Mouse (Mus musculus): ENCODE data around the gene Gcnt3.

The Gcnt3 gene

DNA sequence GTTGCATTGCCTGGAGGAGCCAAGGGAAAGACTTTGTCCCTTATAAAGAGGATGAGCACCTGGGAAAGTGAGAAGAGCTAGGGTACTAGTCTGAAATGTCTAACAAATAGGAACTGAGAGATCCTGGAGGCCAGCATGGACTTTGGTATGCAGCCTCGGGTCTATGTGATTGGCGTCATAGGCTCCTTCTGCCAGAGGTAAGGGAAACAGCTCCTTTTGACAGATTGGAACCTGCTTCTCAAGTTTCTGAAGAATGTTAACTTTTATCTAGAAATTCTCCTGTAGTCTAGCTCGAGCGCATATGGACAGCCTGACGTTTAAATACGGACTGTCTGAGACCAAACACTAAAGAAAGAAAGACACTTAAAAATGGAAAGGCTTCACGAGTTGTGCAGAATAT, at the start of gene Gcnt3:
Gcnt3 (minus strand) TSS at position 101 of the 400 bp plus-strand sequence.
- in situ Hi-C loops (cut with MboI, MseI) = no loop called here

DNA sequence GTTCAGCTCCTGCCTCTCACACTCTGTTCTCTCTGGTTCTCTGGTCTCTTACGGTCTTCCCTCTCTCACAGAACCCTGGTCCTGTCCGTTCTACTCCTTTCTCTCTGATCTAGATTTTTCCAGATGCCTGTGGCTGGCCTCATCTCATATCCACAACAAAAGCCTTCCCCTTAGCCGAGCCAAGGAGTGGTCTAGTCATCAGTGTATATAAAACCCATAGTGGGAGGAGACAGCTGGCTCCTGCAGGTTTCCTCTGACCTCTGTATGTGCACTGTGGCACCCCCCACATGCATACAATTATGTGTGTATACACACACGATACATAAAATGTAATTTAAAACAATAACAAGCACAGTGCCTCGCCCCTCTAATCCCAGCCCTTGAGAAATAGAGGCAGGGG, 49.5 kb upstream of the Gcnt3 start:
- in situ Hi-C loops (cut with MboI, MseI) = no loop called here

DNA sequence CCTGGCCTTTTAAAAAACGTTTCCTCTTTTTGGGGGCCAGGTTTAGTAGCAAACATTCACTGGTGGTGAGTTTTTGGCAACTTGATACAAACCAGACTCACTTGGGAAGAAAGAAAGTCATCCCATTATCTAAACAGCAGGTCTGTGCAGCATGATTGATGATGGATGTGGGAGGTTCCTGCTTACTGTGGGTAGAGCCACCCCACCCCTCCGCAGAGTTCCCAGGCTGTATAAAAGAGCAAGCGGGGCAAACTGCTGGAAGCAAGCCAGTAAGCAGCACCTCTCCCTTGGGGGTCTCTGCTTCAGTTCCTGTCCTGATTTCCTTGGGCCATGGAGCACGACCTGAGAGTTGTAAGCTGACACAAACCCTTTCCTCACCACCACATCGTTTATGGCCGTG, 48.2 kb upstream of the Gcnt3 start:
- in situ Hi-C loops (cut with MboI, MseI) = no loop called here

DNA sequence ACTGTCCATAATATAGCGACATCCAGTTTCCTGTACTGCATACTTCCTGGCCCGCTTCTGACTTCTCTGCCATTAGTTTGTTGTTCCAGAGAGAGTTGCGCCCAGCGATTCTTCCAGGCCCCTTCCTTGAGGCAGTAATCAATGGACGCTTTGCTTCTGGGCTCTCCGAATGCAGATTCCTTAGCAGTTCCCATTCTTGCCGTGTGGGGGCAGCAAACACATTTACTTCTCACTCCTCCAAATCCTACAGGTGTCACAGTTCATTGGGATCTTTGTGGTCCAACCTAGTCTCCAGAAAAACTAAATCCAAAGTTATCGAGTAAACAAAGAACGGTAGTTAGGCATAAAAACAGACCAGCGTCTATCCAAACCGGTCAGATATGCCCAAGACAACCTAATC, 46.2 kb upstream of the Gcnt3 start:
- in situ Hi-C loops (cut with MboI, MseI) = no loop called here

DNA sequence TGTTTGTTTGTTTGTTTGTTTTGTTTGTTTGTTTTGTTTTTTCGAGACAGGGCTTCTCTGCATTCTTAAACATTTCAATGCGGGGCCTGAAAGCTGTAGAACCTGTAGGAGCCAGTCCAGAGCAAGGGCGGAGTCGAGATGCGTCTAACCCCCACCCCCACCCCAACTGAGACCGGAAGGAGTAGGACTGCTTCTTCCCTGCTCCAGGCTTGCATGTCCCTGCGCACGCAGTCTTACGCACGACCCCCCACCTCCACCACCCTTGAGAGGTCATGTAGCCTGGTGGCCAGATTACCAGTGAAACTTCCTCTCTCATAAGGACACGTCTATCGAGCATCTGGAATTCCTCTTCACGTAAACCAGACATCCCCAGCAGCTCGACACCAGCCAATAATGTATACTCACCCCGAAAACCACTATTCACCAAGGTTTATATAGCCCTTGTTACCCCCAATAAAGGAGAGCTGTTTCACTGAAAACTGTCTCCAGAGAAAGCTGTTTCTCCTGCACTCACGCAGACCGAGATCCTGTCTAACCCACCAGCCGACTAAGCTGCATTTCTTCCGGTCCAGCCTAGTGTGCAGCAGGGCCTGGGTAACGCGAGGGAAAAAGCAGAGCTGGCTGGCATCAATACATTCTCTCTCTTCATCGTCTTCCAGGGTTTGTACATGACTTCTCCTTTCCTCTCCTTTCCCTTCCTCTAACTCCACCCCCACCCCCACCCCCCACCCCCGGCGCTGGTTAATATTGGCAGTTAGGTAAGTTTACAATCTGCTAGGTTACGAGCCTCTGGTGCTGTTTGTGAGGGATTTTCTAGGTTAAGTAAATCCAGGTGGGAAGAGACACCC, 44.7 kb upstream of the Gcnt3 start:
- in situ Hi-C loops (cut with MboI, MseI) = no loop called here

DNA sequence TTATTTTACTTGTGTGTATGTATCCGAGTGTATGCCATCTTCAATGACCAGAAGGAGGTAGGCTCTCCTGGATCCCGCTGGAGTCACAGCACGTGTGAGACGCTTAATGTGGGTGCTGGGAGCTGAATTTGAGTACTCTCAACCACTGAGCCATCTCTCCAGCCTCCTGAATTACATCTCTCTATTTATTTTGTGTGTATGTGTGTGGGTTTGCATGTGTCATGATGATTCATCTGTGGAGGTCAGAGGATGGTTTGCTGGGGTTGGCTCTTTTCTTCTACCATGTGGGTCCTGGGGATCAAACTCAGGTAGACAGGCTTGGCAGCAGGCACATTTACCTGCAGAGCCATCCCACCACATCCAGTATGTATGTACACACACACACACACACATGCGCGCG, 43.9 kb upstream of the Gcnt3 start:
- in situ Hi-C loops (cut with MboI, MseI) = no loop called here

DNA sequence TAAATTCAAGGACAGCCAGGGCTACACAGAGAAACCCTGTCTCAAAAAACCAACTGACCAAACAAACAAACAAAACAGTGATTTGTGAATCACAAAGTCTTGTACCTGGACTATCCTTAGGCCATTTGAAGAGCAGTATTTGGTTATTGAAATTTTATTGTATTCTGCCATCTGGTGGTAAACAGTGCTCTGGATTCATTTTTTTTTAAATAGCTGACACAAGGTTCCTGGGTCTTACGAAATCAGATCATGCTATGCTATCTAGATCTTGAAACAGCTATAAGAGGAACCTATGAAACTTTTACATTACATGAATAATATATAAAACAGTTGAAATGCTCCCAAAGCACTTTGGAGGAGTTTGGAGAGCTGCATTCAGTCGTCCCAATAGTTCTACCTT, 43.1 kb upstream of the Gcnt3 start:
- in situ Hi-C loops (cut with MboI, MseI) = no loop called here

DNA sequence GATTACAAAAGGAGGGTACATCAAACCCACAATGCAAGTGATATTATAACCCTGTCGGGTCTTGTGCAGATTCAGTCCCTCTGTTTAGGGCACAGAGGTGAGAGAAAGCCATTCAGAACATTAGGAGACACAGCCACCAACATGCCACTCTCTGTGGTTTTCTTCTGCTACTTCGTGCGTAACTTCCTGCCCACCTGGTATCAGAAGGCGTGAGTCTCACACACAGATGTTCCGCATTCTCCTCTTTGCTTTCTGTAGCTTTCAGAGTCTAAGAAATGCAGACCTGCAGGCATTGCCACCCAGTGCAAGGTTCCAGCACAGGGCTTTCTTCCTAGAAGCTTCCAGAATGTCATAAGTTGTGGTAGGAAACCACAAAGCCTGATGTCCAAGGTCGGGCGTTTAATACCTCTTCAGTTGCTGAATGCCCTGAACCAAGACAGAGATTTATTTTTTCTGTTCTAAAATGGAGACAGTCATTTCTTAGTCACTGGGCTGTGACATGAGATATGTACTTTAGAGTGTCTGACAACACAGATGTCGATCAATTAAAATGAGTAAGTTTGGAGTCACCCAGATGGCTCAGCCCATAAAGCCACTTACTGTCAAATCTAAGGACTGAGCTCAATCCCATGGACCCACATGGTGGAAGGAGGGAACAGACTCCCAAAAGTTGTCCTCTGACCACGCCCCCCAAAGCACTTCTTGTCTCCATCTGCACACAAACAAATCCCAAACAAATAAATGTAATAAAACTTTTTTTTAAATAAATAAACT, 42.3 kb upstream of the Gcnt3 start:
- in situ Hi-C loops (cut with MboI, MseI) = no loop called here

DNA sequence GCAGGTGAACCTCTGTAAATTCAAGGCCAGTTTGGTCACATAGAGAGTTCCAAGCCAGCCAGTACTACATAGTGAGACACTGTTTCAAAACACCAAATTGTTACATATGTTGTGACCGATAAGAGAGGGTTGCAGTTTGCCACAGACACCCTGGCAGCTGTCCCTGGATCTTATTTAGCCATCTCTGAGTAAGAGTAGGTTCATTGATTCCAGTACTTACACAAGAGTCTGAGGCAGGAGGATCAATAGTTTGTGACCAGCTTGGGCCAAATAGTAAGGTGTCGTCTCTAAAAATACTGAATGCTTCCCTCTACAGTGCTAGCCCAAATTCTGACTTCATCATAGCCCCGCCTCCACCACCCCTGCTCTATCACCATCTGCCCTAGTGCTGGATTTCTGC, 40.1 kb upstream of the Gcnt3 start:
- in situ Hi-C loops (cut with MboI, MseI) = loop anchor here (5.0 kb wide), 1 partner anchor 51 kb away; no protein-coding TSS in a partner anchor

DNA sequence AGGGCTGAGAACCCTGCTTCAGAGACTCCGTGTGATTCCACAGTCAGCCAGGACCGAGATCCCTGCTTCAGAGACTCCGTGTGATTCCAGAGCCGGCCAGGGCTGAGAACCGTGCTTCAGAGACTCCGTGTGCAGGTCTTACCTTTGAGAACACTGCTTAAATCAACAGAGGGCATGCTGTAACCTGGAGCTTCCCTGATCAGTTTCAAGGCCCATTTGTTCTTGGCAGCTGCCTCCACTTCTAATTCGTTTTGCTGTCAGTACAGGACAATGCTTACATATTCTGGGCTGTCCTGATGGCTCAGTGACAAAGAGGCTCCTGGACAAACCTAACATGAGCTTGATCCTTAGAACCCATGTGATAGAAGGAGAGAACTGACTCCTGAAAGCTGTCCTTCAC, 39.3 kb upstream of the Gcnt3 start:
- in situ Hi-C loops (cut with MboI, MseI) = loop anchor here (5.0 kb wide), 1 partner anchor 50 kb away; no protein-coding TSS in a partner anchor

DNA sequence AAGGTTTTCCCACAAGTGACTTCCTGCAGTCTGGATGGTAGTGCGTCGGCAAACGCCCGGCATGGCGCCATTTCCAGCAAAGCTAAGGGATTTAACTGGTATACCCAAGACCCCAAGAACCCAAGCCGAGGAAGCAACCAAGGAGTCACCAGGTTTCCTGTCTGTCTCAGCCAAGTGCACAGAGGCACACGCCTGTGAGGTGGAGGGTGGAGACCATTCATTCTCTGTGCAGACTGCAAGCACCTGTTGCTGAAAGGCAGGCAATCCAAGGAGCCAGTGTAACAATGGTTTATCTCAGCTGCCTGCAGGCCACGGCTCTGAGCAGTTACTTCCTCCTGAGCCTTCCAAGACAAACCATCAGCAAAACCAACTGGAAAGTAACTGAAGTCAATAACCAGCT, 34.5 kb upstream of the Gcnt3 start:
- in situ Hi-C loops (cut with MboI, MseI) = no loop called here

DNA sequence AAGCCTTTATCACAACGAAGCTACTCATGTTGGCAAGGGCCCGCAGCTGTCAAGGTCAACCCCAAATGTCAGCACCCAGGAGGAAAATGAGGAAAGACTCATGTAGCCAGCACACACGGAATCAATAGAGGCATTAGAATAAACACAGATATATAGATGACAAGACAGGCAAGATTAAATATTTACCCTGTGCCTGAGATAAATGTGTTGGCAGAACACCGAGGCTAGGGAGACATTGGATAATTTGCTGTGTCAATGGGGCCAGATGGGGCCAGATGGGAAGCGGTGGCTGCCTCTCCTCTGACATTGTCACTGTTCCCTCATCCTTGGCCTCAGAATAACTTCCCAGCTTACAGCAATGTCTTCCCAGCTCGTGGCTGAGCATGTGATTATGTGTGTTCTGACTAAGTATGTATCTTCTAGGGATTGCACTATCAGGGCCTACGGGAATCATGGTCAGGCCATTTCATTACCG, 32.1 kb upstream of the Gcnt3 start:
- in situ Hi-C loops (cut with MboI, MseI) = no loop called here

DNA sequence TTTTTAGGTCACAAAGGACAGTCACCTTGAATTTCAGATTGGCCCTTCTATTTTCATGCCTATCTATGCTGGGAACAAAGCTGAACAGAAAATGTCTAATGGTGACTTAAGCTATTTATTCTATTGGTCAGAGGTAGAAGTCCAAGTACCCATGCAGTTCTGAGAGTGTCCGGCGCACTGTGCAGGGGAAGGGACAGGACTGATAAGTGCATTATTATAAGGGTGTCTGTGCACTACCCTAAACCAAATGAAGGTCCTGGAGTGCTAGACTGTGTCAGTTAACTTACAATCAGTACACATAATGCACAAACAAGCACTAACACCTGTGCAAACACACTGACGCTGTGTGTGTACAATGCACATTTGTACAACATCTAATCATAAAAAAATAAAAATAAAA, 29.6 kb upstream of the Gcnt3 start:
- in situ Hi-C loops (cut with MboI, MseI) = no loop called here

DNA sequence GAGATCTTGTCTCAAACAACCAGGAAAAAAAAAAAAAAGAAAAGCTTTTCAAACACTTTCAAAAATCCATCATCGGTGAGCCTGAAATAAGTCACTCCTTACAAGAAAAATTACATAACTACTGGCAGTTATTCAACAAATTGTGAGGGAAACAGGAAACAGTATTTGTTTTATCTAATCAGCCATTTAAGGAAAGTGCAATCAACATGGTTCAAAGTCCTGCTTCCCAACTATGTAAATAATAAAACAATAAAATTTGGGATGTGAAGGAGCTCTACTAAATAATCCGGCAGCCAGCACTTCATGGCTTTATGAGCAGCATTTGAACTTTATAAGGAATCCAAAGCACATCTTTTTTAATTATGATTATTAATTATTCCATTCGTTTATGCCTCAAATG, 24.1 kb upstream of the Gcnt3 start:
- in situ Hi-C loops (cut with MboI, MseI) = no loop called here

DNA sequence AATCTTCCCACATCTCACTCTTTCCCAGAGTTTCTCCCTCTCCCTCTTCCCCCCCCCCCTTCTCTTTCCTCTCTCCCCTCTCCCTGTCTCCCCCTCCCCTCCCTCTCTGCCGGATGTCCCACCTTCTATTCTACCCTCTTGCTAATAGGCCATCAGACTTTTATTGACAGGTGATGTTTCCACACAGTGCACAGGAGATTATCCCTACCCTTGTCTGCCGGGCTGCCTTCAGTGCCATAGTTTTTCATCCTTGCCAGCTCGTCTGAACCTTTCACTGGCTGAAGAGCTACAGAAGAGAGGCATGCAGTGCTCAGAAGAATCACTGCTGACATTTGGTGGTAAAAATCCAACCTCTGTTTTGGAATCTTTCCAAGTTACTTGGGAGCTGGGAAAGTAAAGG, 15.5 kb upstream of the Gcnt3 start:
- in situ Hi-C loops (cut with MboI, MseI) = no loop called here

DNA sequence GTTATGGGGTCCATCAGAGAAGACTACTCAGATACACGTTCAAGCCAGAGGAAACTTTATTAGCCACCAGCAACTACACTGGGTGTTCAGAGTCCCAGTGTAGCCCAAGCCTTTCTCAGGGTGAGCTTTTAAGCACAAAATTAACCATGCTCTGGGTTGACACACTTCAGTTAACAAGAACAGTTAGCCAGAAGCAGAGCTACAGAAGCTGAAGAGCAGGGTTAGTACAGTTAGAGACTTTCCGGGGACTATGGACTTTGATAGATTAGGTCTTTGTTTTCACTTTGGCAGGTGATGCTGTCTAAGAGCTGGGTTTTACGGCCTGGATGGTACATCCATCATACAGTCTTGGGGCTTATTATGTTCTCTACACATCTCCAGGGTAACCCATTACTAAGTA, 14.8 kb upstream of the Gcnt3 start:
- in situ Hi-C loops (cut with MboI, MseI) = no loop called here

DNA sequence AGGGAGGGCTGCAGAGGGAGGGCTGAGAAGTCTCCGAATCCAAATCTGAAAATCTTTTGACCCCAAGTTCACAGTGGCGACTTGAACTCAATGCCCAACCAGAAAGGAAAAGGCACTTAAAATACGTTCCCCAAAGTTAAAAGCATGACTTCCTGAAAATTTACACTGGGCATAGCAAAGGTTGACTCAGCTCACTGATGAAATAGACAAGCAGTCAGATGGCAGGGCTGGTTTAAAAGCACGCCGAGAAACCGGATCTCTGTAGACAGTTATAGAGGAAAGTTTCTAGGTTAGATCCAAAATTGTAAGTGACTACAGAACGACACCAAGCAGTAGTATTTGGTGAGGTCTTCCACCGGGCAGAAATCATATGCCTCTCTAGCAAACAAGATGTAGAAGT, 12.0 kb upstream of the Gcnt3 start:
- in situ Hi-C loops (cut with MboI, MseI) = no loop called here

DNA sequence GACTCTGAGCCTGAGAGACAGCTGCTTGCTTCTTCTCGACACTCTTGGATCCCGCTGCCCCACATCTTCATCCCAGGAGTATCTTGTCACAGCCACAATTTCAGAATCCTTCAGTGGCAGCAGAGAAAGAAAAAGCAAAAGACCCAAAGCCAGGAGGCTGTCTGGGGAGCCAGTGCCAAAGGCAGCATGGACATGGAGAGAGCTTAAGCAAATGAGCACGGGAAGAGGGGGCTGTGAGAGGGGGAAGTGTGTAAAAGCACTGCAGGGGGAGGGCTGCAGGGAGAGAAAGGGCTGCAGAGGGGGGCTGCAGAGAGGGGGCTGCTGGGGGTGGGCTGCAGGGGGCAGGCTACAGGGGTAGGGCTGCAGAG, 11.5 kb upstream of the Gcnt3 start:
- in situ Hi-C loops (cut with MboI, MseI) = no loop called here

DNA sequence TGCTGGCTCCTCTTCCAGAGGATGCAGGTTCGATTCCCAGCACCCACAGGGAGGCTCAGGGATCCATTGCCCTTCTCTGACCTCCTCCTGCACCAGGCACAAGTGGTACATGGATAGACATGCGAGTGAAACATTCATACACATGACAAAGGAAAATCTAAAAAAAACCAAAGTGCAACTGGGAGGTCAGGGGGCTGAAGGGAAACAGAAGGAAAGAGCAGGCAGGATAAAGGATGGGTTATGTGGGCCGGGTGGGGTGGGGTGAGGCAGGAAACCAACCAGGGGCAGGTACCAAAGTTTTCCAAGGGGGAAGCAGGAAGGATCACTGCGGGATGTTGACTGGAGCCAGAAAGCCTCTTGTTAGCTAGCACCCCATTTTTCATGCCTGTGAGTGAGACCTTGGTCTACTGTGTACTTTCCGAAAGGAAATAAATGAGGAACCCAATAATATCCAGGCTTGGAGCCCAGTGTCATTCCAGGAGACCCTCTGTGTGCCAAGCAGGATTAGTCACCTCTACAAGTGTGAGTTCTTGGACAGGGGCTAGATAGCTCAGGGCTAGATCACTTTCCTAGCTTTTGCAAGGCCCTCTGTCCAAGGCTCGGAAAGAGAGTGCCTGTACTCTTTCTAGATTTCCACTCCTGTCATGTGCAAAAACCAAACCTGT, 11.0 kb upstream of the Gcnt3 start:
- in situ Hi-C loops (cut with MboI, MseI) = no loop called here

DNA sequence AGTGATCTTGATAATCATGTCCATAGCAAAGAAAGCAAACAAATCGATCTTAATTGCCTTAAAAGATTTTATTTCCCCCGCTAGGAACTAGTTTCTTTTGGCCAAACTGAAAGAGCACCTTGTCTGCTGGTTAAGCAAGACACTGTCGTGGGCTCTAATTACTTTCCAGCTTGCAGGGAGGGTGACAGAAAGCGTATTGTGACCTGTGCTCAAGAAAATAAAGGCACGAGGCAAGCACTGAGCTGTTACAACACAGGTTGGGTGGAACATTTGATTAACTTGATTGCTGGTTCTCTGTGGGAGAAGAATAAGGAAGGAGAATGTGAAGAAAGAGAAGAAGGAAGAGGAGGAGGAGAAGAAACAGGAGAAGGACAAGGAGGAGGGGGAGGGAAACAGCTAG, 10.4 kb upstream of the Gcnt3 start:
- in situ Hi-C loops (cut with MboI, MseI) = no loop called here

DNA sequence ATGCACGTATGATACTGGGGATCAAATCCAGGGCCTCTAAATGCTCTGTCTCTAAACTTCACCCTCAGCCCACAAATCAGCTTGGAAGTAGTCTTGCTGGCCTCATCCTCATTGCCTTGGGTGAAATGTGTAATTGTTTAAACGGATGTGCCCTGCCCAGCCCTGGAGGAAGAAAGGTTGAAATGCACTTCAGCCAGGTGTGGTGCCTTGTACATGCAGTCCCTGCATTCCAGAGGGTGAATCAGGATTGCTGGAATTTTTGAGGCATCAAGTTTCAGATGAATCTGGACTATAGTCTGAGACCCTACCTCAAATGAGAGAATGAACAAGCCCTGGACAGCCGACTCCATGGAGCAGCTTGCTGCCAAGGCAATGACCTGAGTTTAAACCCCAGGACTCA, 10.0 kb upstream of the Gcnt3 start:
- in situ Hi-C loops (cut with MboI, MseI) = no loop called here

DNA sequence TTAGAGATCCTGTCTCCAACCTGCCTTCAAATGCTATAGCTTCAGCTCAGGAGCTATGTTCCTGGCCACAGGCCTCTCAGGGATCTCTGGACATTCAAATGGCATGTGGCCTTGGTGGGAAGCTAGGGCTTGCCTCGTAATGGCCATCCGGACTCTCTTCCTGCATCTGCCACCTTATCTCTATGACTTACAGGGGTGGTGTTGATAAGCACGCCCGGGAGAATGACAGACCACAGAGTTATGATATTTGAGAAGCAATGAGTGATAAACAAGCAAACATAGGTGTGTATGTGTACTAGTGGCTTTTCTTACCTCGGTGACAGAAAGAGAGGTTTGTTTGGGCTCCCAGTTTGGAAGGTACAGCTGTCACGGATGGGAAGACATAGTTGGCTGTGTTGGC, 8.4 kb upstream of the Gcnt3 start:
- in situ Hi-C loops (cut with MboI, MseI) = no loop called here

Data from regulatory T cell (primary cell).